Mouse (Mus musculus): ENCODE measurements around the gene Lclat1.
A peak's percentile ranks its signal among the peaks of the same experiment; 100 is the strongest.
"Not testable (repeated sequence)": the region's sequence is repeated elsewhere in the genome, so short reads cannot be mapped to it uniquely, and the experiment has no call there.

The Lclat1 gene

DNA sequence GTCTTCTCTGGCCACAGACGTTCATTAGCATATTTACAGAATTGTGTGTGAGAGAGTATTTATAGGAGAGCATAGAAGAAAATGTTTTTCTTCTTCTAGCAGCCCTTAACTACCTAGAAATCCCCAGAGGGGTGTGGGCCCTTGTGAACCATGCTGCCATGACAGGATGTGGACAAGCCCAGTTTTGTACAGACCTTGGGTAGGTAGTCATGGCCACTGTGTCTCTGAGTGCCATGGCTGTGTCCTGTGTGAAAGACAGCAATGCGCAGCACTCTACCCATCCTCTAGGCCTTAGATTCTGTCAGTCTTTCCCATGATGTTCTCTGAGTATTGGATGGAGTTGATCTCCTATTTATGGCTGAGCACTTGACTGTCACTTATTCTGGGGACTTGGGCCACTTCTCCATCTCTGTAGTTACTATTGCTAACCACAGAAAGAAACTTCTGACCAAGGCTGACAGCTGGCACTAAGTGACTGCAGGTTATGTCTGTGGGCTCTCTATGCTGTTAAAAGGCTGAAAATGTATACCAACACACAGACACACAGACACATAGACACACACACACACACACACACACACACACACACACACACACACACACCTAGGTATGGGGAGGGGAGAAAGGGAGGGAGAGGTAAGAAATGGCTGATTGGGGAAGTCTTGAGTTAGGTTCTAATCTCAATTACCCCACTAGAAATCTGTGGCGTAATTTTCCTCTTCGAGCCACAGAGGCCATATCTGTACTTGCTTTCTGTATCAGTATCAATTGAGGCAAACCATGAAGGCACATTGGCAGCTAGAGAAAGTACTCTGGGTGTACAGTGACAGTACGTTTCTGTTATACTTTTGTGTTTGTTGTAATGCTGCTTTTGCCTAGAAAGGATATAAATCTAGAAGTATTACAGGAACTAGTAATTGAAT, 29.0 kb downstream of the Lclat1 start:
- DNase-seq (ENCODE audit: low spot score) = no peak

DNA sequence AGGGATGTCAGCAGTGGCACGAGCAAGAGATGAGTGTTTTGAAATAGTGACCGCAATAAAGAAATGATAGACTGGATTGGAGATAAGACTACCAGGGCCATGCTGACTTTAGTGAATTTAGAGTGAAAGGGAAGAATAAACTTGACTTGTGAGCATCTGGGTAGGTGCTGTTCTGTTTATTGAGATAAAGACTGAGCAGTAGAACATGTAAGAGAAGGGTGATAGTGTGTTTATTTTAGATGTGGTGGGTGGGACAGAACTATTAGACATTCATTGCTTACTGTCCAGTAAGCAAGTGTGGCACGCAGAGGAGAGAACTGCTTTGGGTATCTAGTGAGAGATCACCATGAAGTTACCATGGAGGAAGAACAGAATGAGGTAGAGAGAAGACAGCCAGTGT, 30.4 kb downstream of the Lclat1 start:
- DNase-seq (ENCODE audit: low spot score) = no peak

GRCm38 (mm10) chr17:73142029-73142428, 34.2 kb downstream of the Lclat1 start:
- DNase-seq (ENCODE audit: low spot score) = no peak

DNA sequence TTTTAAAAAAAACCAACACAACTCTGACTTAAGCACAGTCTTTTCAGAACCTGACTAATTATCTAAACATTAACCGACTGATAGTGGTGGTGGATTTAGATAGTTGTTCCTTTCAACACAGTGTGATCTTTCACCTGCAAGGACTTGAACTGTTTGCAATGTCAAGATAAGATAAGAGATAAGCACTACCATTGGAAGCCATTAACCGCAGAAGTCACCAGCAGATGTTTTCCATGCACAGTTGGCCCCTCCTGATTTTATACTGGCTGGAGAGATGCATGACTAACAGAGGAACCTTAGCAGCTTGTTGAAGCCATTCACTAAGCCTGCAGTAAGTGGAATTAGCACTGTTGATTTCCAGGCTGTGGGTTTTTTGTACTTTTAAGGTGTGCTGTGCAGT, 34.7 kb downstream of the Lclat1 start:
- no peak for DNase-seq (ENCODE audit: low spot score)

DNA sequence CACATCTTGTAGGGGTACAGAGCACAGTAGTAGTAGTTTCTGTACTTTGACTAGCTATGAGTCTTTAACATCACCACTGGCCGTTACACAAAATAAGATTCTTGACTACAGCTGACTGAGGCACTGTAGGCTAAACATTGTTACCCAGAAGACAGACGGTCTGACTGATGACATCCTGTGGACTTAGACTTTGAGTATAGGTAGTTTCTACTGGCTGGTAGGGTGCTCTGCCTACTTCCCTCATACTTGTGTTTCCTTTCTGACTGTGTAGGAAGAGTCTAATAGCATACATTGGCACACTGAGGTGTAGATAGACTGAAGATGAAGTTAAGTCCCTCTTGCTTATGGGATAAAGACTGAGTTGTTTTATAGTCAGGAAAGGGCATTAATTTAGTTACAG, 37.6 kb downstream of the Lclat1 start:
- no peak for DNase-seq (ENCODE audit: low spot score)

DNA sequence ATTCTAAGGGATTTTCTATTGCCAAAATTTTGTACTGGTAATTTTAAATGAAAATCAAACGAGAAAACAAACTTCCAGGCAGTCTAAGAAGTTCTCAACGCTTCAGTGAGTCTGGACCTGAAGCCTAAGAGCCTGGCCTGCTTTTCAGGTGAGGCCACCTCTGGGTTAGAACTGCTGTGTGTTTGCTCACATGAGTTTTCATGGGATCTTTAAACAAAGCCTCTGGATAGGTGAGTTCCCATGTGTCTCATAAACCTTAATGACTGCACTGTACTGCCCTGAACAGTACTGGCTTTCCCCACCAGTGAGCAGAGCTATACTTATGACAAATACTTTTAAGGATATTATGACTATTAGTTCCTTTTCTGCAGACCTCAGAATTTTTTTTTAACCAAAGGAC, 40.8 kb downstream of the Lclat1 start:
- DNase-seq (ENCODE audit: low spot score) = no peak

DNA sequence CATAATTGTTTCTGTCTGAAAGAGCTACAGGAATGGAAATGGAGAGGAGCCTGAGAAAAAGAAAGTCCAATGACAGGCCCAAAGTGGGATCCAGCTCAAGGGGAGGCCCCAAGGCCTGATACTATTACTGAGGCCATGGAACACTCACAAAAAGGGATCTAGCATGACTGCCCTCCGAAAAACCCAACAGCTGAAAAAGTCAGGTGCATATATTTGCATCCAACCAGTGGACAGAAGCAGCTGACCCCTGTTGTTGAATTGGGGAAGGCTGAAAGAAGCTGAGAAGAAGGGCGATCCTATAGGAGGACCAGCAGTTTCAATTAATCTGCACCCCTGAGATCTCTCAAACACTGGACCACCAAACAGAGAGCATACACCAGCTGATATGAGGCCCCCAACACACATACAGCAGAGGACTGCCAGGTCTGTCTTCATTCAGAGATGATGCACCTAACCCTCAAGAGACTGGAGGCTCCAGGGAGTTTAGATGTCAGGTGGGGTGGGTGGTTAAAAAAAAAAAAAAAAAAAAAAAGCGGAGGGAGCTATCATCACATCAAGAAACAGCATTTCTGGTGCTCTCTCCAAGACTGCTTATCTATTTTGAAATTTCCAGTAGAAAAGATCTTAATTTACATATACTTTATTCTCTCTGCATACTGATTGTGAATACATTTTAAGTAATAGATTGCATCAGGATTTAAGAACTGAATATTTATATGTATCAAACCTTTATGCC, 45.2 kb downstream of the Lclat1 start:
- DNase-seq (ENCODE audit: low spot score) = not testable (repeated sequence)

- DNase-seq (ENCODE audit: low spot score) = no peak
Measured at GRCm38 (mm10) chr17:73153672-73154071, 45.9 kb downstream of the Lclat1 start.

DNA sequence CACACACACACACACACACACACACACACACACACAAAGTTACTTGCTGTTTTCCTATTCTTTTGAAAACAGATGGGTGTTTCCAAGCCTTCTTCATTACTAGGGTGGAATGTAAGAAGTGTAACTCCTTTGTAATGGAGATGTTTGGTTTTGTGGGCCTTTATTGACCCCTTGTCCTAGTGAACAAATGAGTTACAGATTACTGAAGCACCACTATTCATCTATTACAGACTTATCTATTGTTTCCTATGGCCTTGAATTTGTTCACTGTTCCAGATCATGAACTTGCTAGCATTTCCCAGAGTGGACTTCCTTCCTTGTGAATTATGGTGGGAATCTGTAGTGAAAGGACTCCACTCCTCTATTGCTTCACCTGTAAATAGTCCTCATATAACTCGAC, 48.8 kb downstream of the Lclat1 start:
- DNase-seq (ENCODE audit: low spot score) = no peak

DNA sequence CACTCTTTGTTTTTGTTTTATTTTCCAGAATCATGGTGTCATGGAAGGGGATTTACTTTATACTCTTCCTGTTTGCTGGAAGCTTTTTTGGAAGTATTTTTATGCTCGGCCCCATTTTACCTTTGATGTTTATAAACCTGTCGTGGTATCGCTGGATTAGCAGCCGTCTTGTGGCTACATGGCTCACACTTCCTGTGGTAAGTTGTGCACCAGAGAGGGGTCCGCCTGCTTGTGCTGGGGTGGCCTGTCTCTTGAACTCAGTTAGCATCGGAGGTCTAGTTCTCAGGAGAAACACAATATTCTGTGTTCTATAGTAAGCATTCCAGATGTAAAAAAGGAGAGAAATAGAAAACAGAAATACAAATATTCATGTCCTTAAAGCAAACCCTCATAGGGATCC, 54.0 kb downstream of the Lclat1 start:
- DNase-seq (ENCODE audit: low spot score) = no peak

DNA sequence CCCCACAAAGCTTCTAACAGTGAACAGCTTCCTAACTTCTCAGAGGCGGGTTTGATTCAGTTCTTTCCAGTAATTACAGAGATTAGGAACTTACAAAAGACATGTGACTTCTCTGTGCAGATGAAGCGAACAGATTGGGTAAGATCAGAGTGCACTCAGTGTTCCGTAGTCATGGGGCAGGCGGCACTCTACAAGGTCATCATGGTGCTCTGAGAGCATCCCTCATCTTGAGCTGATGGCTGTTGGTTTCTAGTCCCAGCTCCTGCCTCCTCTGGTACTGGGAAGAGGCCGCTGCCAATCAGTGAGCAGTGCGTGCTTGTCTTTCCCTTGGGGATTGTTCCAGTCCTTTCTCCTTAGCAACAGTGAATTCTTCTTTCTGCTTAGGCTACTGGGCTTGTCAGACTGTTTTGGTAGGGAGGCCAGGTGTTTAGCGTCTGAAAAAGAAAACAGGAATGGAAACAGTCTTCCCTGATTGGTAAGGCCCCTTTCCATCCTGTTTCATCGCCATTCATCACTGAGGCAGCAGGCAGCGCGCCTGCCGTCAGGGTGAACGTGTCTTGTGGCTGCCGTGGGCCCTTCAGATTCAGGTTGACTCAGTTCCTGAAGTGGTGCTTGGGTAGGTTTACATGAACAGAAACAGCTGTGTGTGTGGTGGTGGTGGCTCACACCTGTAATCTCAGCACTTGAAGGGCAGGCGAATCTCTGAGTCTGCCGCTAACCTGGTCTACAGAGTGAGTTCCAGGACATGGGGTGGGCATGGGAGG, 54.8 kb downstream of the Lclat1 start:
- DNase-seq (ENCODE audit: low spot score) = no peak

GRCm38 (mm10) chr17:73163597-73163996, 55.8 kb downstream of the Lclat1 start:
- no peak for DNase-seq (ENCODE audit: low spot score)

GRCm38 (mm10) chr17:73164121-73164520, 56.3 kb downstream of the Lclat1 start:
- no peak for DNase-seq (ENCODE audit: low spot score)

DNA sequence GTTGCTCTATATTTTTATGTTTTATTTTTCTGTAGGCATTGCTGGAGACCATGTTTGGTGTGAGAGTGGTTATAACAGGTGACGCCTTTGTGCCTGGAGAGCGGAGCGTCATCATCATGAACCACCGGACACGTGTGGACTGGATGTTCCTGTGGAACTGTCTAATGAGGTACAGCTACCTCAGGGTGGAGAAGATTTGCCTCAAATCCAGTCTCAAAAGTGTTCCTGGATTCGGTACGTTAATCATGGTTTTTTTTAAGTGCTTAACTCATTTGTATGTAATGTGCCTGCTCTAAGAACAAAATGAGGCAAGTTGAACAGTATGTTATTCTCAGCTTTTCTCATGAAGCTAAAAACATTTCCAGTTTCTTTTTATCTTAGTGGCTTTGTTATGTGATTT, 61.7 kb downstream of the Lclat1 start:
- DNase-seq (ENCODE audit: low spot score) = no peak

- no peak for DNase-seq (ENCODE audit: low spot score)
Measured at GRCm38 (mm10) chr17:73170141-73170540, 62.4 kb downstream of the Lclat1 start.

GRCm38 (mm10) chr17:73174083-73174562, 66.3 kb downstream of the Lclat1 start:
- peak; percentile 47 for DNase-seq (ENCODE audit: low spot score)

GRCm38 (mm10) chr17:73175720-73176119, 67.9 kb downstream of the Lclat1 start:
- DNase-seq (ENCODE audit: low spot score) = no peak

- no peak for DNase-seq (ENCODE audit: low spot score)
Measured at GRCm38 (mm10) chr17:73177079-73177478, 69.3 kb downstream of the Lclat1 start.

DNA sequence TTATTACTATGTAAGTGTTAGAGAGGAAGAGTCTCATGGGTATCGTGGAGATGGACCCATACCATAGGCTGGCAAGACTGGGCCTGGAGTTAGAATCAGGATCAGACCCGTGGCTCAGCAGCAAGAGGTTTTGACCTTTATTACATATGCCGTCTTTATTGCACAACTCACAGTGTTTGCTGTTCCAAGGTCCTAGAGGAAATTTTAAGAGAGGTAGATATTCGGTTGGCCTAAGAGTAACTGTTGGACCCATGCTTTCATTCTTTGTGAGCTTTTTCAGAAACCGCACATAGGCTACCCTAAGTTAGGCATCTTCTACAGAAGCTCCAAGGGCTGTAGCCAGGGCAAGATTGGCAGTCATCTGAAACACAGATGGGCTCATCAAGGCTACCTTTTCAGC, 79.1 kb downstream of the Lclat1 start:
- no peak for DNase-seq (ENCODE audit: low spot score)

GRCm38 (mm10) chr17:73194146-73194545, 86.4 kb downstream of the Lclat1 start:
- no peak for DNase-seq (ENCODE audit: low spot score)

- no peak for DNase-seq (ENCODE audit: low spot score)
Measured at GRCm38 (mm10) chr17:73194575-73194974, 86.8 kb downstream of the Lclat1 start.

GRCm38 (mm10) chr17:73195074-73195723, 87.4 kb downstream of the Lclat1 start:
- DNase-seq (ENCODE audit: low spot score) = no peak

Data from embryo, embryonic 10.5 days (tissue).